9 mouse cellular contexts compared by ENCODE assay signal in genomic region chr19:47503625-47504024, GRCm38 (mm10). TPM values are rescaled to one million over a fixed set of nuclear protein-coding genes. Genes with fewer than 3 reads are reported as not detected.
DNase-seq lines count a peak whose midpoint lies in the region; ATAC-seq lines count a peak whose summit lies in the region.
"Had no signal": no experiment of that assay in that cellular context is flagged by ENCODE, and none has a peak within 500 bp of the region (broad histone marks: within the 10 kb centered on the region; RNA-seq: fewer than 3 reads in every experiment).

No protein-coding gene starts in this region.

- no peaks in the 10 kb centered on the region for H3K27me3 ChIP-seq in forebrain, embryonic 11.5 days (ENCODE audit: control insufficient read depth, insufficient read depth, low read length)
- H3K27me3 ChIP-seq in forebrain, embryonic 15.5 days, result no peaks in the 10 kb centered on the region
- H3K27me3 ChIP-seq in hindbrain, embryonic 11.5 days (ENCODE audit: control insufficient read depth, insufficient read depth, low read length), result no peaks in the 10 kb centered on the region
- H3K27me3 ChIP-seq: limb, embryonic 15.5 days had no signal

- H3K9ac ChIP-seq in forebrain, embryonic 11.5 days (ENCODE audit: low read length), result no peak overlapping the region
- H3K9ac ChIP-seq in forebrain, embryonic 15.5 days (replicated peaks), result no peak overlapping the region
- H3K9ac ChIP-seq in hindbrain, embryonic 11.5 days (ENCODE audit: low read depth, low read length), result no peak overlapping the region
- H3K9ac ChIP-seq: limb, embryonic 15.5 days had no signal

- DNase-seq in forebrain, embryonic 11.5 days (ENCODE audit: low spot score), result peak; percentile 65
- peak; percentile 52 for DNase-seq in thymus, postnatal 0 days (ENCODE audit: low spot score)
- no peak for DNase-seq in thymus, postnatal 36 days
- peak; percentile 62 for DNase-seq in hindbrain, embryonic 11.5 days (ENCODE audit: low spot score)
- DNase-seq in naive thymus-derived CD4-positive, alpha-beta T cell, adult 2 months (ENCODE audit: low read depth), result peak; percentile 65
- no peak for DNase-seq in layer of hippocampus, postnatal 36 days
- DNase-seq in layer of hippocampus, adult 9-11 months, result no peak

- no peaks in the 10 kb centered on the region for H3K9me3 ChIP-seq in forebrain, embryonic 11.5 days (ENCODE audit: control insufficient read depth, low read length)
- H3K9me3 ChIP-seq in forebrain, embryonic 15.5 days, result no peaks in the 10 kb centered on the region
- no peaks in the 10 kb centered on the region for H3K9me3 ChIP-seq in hindbrain, embryonic 11.5 days (ENCODE audit: control insufficient read depth, low read length)
- H3K9me3 ChIP-seq: limb, embryonic 15.5 days had no signal

- H3K4me2 ChIP-seq in forebrain, embryonic 11.5 days (ENCODE audit: low read depth, low read length, severe bottlenecking), result no peak overlapping the region
- H3K4me2 ChIP-seq in forebrain, embryonic 15.5 days (replicated peaks), result no peak overlapping the region
- no peak overlapping the region for H3K4me2 ChIP-seq in hindbrain, embryonic 11.5 days (replicated peaks; ENCODE audit: low read depth, low read length)
- H3K4me2 ChIP-seq: limb, embryonic 15.5 days had no signal

- ATAC-seq in forebrain, embryonic 11.5 days (replicated peaks; ENCODE audit: low FRiP score), result peak; percentile 25; the same call in 1 of the 2 replicates
- ATAC-seq in forebrain, embryonic 15.5 days (replicated peaks), result no peak
- ATAC-seq in hindbrain, embryonic 11.5 days (ENCODE audit: low FRiP score), result peak; percentile 55; the same call in 1 of the 2 replicates

- no peak overlapping the region for H3K27ac ChIP-seq in forebrain, embryonic 11.5 days (ENCODE audit: low read depth, low read length)
- no peak overlapping the region for H3K27ac ChIP-seq in forebrain, embryonic 15.5 days (replicated peaks)
- no peak overlapping the region for H3K27ac ChIP-seq in hindbrain, embryonic 11.5 days (ENCODE audit: low read depth, low read length)
- H3K27ac ChIP-seq: limb, embryonic 15.5 days had no signal

- 61% methylated on average over 4 of the region's 4 CpGs for WGBS in forebrain, embryonic 11.5 days
- 70% methylated on average over 4 of the region's 4 CpGs for WGBS in forebrain, embryonic 15.5 days
- WGBS in hindbrain, embryonic 11.5 days, result 66% methylated on average over 4 of the region's 4 CpGs

- H3K4me1 ChIP-seq in forebrain, embryonic 11.5 days (replicated peaks; ENCODE audit: control insufficient read depth, insufficient read depth, low read length), result 0 out of 2 replicates have a peak, but pooled peaks cover 2% of the 10 kb centered on the region
- peaks cover 3% of the 10 kb centered on the region for H3K4me1 ChIP-seq in forebrain, embryonic 15.5 days
- no peaks in the 10 kb centered on the region for H3K4me1 ChIP-seq in hindbrain, embryonic 11.5 days (replicated peaks; ENCODE audit: control insufficient read depth, insufficient read depth, low read length)

- H3K36me3 ChIP-seq in forebrain, embryonic 11.5 days (ENCODE audit: control insufficient read depth, insufficient read depth, low read length), result no peaks in the 10 kb centered on the region
- H3K36me3 ChIP-seq in forebrain, embryonic 15.5 days, result no peaks in the 10 kb centered on the region
- H3K36me3 ChIP-seq in hindbrain, embryonic 11.5 days (ENCODE audit: control insufficient read depth, insufficient read depth, low read length), result no peaks in the 10 kb centered on the region

- no peak overlapping the region for H3K4me3 ChIP-seq in forebrain, embryonic 11.5 days (ENCODE audit: low read depth, low read length)
- no peak overlapping the region for H3K4me3 ChIP-seq in forebrain, embryonic 15.5 days
- no peak overlapping the region for H3K4me3 ChIP-seq in hindbrain, embryonic 11.5 days (ENCODE audit: low read depth, low read length)
- H3K4me3 ChIP-seq: limb, embryonic 15.5 days had no signal

RNA-seq across cellular contexts. Expression of gene Stn1, which starts 33.7 kb away (rescaled TPM):
- polyA plus RNA-seq in forebrain, embryonic 11.5 days (2014; fragmentation: Nextera tagmentation; extraction: Ambion mirVana), result 54.0 and 54.9 TPM in 2 replicates
- polyA plus RNA-seq in forebrain, embryonic 15.5 days (2015; fragmentation: Nextera tagmentation; extraction: Ambion mirVana), result 33.6 and 36.2 TPM in 2 replicates
- polyA plus RNA-seq in thymus, postnatal 0 days (2015; fragmentation: Nextera tagmentation; extraction: Ambion mirVana), result 36.0 and 36.9 TPM in 2 replicates
- 46.8 and 55.4 TPM in 2 replicates for polyA plus RNA-seq in hindbrain, embryonic 11.5 days (2014; fragmentation: Nextera tagmentation; extraction: Ambion mirVana)
- 10 to 100 TPM; 18.7 to 23.0 TPM for total RNA-seq in layer of hippocampus, postnatal 36 days (2021)

RNA-seq across cellular contexts. Expression of gene Sh3pxd2a, which starts 39.4 kb away (rescaled TPM):
- 5.2 and 5.4 TPM in 2 replicates for polyA plus RNA-seq in forebrain, embryonic 11.5 days (2014; fragmentation: Nextera tagmentation; extraction: Ambion mirVana)
- polyA plus RNA-seq in forebrain, embryonic 15.5 days (2015; fragmentation: Nextera tagmentation; extraction: Ambion mirVana), result 2.0 and 2.2 TPM in 2 replicates
- polyA plus RNA-seq in thymus, postnatal 0 days (2015; fragmentation: Nextera tagmentation; extraction: Ambion mirVana), result 2.0 and 2.6 TPM in 2 replicates
- 5.5 and 6.9 TPM in 2 replicates for polyA plus RNA-seq in hindbrain, embryonic 11.5 days (2014; fragmentation: Nextera tagmentation; extraction: Ambion mirVana)
- 10 to 100 TPM; 32.8 to 38.8 TPM for total RNA-seq in layer of hippocampus, postnatal 36 days (2021)

Comparison
In these comparisons a context has a peak if more than half of its experiments do, and no peak if none do; other contexts are left out.
1. DNase-seq: peak in forebrain, embryonic 11.5 days (single experiment), thymus, postnatal 0 days (single experiment), hindbrain, embryonic 11.5 days (single experiment) and naive thymus-derived CD4-positive, alpha-beta T cell, adult 2 months (single experiment); none in thymus, postnatal 36 days (0 of 2), layer of hippocampus, postnatal 36 days (0 of 2) and layer of hippocampus, adult 9-11 months (single experiment).